Mouse (Mus musculus): ENCODE measurements at regions not wholly inside any gene's neighbourhood (a gene's known extent, or its start where the extent isn't known, plus 50 kb on each side); places are given as distances from the start of the nearest gene placed in this dataset.

DNA sequence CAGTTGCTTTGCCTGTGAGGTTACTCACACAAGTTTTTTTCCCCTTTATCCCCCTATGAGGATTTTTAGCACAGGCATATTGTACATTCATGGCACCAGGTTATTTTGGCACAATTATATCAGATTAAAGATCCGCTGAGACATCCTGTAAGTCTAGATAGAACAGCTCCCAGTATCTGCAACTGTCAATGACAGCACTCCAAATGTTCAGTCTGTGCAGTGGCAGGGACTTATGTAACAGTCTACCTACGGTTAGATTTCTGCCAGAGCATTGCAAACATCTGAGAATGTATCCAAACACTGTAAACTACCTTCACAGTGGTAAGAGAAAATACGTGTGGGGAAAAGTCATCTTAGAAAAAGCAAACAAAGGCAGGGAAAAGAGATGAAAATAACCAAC lies 163.5 kb upstream of the Kcnh7 start:
- DNase-seq = no peak

DNA sequence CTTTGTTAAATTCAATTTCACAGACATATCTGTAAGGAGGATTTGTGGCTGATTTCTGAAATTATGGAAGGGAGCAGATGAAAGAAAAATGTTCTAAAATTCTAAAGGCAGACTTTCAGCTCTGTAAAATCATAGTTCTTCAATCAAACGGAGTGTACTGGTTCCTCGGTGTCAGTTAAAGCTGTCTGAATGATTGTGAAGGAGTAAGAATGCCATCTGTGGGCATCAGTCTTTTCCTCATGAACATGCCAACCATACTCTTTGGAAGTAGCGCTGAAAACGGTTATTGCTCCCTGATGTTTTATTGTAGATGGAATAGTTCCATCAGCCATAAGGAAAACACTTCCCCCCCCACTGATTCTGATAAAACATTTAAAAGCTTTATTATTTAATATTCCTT lies 142.7 kb upstream of the Kcnh7 start:
- DNase-seq = no peak

DNA sequence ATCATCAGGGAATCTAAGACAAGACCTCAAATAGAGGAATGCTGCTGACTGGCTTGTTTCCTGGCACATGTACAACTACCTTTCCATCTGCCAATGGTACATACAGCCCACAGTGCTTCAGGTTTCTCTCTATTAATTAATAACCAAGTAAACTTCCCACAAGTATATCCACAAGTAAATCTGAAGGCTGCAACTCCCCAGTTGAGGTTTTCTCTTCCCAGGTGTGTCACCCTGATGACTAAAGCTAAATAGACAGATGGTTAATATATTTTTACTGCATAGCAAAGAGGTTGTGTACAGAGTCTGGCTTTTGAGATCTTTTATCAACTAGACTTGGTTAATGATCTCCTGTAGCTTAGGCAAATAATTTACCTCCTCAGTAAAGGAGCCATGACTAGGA lies 96.8 kb upstream of the Kcnh7 start:
- DNase-seq = no peak

DNA sequence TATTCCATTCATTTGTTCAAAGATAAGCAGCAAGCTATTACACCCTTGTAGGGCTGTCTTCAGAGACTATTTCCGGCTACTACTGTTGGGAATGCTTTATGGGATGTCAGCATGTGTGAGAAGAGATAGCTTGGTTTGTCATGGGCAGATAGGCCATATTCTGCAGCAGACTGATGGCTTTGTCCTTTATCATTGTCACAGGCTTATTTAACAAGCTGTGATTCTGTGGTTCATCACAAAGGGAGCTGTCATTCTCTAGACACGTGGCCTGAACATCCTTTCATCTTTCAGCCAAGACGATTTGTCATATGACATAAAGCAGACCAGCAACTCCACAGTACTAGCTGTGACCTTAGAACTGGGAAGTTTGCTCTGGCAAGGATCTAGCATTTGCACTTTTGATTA lies 89.7 kb upstream of the Kcnh7 start:
- no peak for DNase-seq

DNA sequence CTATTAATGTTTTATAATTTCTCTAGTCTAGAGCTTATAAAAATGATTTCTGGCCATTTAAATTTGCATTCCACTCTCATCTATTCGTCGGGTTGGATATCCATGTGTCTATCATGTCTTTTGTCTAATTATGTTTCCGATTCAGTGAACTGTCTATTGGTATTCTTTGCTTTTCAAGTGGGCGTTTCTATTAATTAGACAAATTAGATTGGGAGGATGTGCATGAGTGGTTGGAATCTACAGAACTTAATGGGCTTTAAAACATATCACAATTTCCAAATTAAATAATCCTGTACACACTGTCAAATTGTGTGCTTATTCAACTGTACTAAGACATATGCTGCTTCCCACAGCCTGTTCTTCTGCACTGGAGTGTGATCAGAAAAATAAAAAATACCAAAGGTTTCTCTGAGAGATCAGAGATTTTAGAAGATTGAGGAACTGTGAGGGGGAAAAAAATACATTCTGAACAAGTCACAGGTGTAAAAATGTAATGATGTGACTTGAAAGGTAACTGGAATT lies 62.1 kb upstream of the Kcnh7 start:
- no peak for DNase-seq

DNA sequence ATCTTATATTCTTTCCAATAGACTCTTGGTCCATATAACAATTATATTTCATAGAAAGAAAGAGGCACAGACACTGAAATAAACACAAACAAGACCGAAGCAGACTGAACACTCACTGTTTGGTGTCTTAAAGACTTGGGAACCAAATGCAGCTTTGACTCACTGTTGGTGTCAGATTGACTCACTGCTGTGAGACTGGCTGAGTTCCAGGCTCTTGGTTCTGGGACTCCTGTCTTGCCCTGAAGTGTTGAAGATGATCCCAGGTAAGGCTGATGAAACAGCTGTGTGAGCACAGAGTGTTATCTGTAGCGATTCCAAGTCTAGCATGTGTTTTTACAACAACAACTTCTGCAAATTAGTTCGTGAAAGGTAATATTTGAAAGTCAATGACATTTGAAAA lies 55.2 kb upstream of the Kcnh7 start:
- DNase-seq = peak; percentile 4 to 9

Data from cerebellum, postnatal 36 days (tissue).